Mouse (Mus musculus) liver, postnatal 0 days (tissue): ENCODE results near the gene Fam57b. TPM values are rescaled to one million over a fixed set of nuclear protein-coding genes. Genes with fewer than 3 reads are reported as not detected.

Experiments used
- ATAC-seq: fragments of 200-750 bp; cut with Nextera tagmentation; 2 replicates; pipeline ENCODE4 v1.8.0; 2017; ENCODE audit warnings: mild to moderate bottlenecking, moderate library complexity
- DNase-seq: peaks from one replicate; pipeline ENCODE4 v3.0.0-alpha.2; 2016
- H3K27ac ChIP-seq: fragments of 300-500 bp; sonication (generic); 2 replicates; pipeline ENCODE4 v1.5.1; 2014; ENCODE audit warnings: antibody characterized with exemption, moderate library complexity, mild to moderate bottlenecking, low read depth
- H3K27me3 ChIP-seq: fragments of 300-500 bp; sonication (generic); 2 replicates; pipeline ENCODE4 v1.6.1; 2014; ENCODE audit warnings: low read length, control low read depth, mixed read lengths; ENCODE audit not compliant: insufficient read depth
- H3K36me3 ChIP-seq: fragments of 300-500 bp; sonication (generic); replicated peaks from 2 replicates; pipeline ENCODE4 v1.6.1; 2014; ENCODE audit warnings: mild to moderate bottlenecking, control low read depth, low read length, moderate library complexity, mixed read lengths; ENCODE audit not compliant: insufficient read depth
- H3K4me1 ChIP-seq: fragments of 300-500 bp; sonication (generic); 2 replicates; pipeline ENCODE4 v1.6.1; 2014; ENCODE audit warnings: antibody characterized with exemption, mild to moderate bottlenecking, control low read depth; ENCODE audit not compliant: insufficient read depth
- H3K4me2 ChIP-seq: fragments of 300-500 bp; sonication (generic); 2 replicates; pipeline ENCODE4 v1.6.1; 2014; ENCODE audit warnings: low read depth, mild to moderate bottlenecking, low read length, moderate library complexity, mixed read lengths
- H3K4me3 ChIP-seq: fragments of 300-500 bp; sonication (generic); 2 replicates; pipeline ENCODE4 v1.5.1; 2014; ENCODE audit warnings: low read depth, low read length
- H3K9ac ChIP-seq: fragments of 300-500 bp; sonication (generic); replicated peaks from 2 replicates; pipeline ENCODE4 v1.6.1; 2014; ENCODE audit warnings: mild to moderate bottlenecking, moderate library complexity
- H3K9me3 ChIP-seq: fragments of 300-500 bp; sonication (generic); 2 replicates; pipeline ENCODE4 v1.6.1; 2016; ENCODE audit warnings: mild to moderate bottlenecking, control low read depth, low read length, mixed read lengths
- CTCF ChIP-seq: sonication (generic); IDR thresholded peaks from 2 replicates; pipeline ENCODE4 v1.5.1; 2016; ENCODE audit warnings: antibody characterized with exemption, low read depth
- EP300 ChIP-seq: IDR thresholded peaks from 2 replicates; pipeline ENCODE4 v1.6.1; 2016; ENCODE audit warnings: antibody characterized with exemption, low read depth, mild to moderate bottlenecking
- WGBS: fragments of 180-500 bp; shearing (Covaris S2); extraction: QIAGEN DNeasy Blood & Tissue Kit; methylation state at CpG from one replicate; pipeline ENCODE4 v1.1.7; 2014; ENCODE audit not compliant: insufficient replicate concordance; 5-methylcytosine and 5-hydroxymethylcytosine counted together
- polyA plus RNA-seq: library from polyadenylated mRNA; unstranded; fragments of >200 nt; fragmentation: Nextera tagmentation; extraction: Ambion mirVana; gene quantifications from 2 replicates; pipeline ENCODE4 v1.2.1, GENCODE M21; 2015

Fam57b gene
- polyA plus RNA-seq, 1 experiment from 2014 or later = 0.09 TPM

- Histone ChIP-seq H3K9me3 (no peaks in the 10 kb centered on the region), H3K27me3 (peaks cover 16% of the 10 kb centered on the region), H3K4me1 (no peaks in the 10 kb centered on the region), H3K4me3 (no peak overlapping the region), H3K27ac (no peak overlapping the region), H3K9ac (no peak overlapping the region), H3K36me3 (no peaks in the 10 kb centered on the region), H3K4me2 (no peak overlapping the region)
- DNase-seq (no peak), ATAC-seq (no peak)
- WGBS = 32% methylated on average over 1 of the region's 1 CpGs
- TF ChIP-seq CTCF (peak; percentile 36), EP300 (no peak)
Observed at GRCm38 (mm10) chr7:126818818-126819217, 21.4 kb downstream of the Fam57b start.

- H3K4me2 ChIP-seq = no peak overlapping the region
- no peaks in the 10 kb centered on the region for H3K36me3 ChIP-seq
- no peak overlapping the region for H3K9ac ChIP-seq
- peaks cover 33% of the 10 kb centered on the region for H3K27me3 ChIP-seq
- WGBS = 17% methylated on average over 7 of the region's 7 CpGs
- H3K27ac ChIP-seq = no peak overlapping the region
- TF ChIP-seq CTCF = peak; percentile 96
- no peak for TF ChIP-seq EP300
- H3K4me3 ChIP-seq = no peak overlapping the region
- no peaks in the 10 kb centered on the region for H3K9me3 ChIP-seq
- ATAC-seq (peak; percentile 63), DNase-seq (peak; percentile 85)
- no peaks in the 10 kb centered on the region for H3K4me1 ChIP-seq
Observed at GRCm38 (mm10) chr7:126821835-126822511, 24.5 kb downstream of the Fam57b start.

GRCm38 (mm10) chr7:126822741-126823140, 25.3 kb downstream of the Fam57b start:
- no peaks in the 10 kb centered on the region for H3K9me3 ChIP-seq
- peaks cover 33% of the 10 kb centered on the region for H3K27me3 ChIP-seq
- no peaks in the 10 kb centered on the region for H3K4me1 ChIP-seq
- H3K36me3 ChIP-seq = no peaks in the 10 kb centered on the region
- H3K4me2 ChIP-seq = no peak overlapping the region
- ATAC-seq (0 out of 2 replicates have a peak, but pooled peaks have one; percentile 2), DNase-seq (no peak)
- TF ChIP-seq EP300 = no peak
- H3K27ac ChIP-seq = no peak overlapping the region
- H3K9ac ChIP-seq = no peak overlapping the region
- WGBS = 45% methylated on average over 9 of the region's 9 CpGs
- H3K4me3 ChIP-seq = no peak overlapping the region

GRCm38 (mm10) chr7:126823202-126823711, 25.8 kb downstream of the Fam57b start:
- TF ChIP-seq CTCF (no peak), EP300 (no peak)
- 6% methylated on average over 17 of the region's 19 CpGs for WGBS
- H3K9me3 ChIP-seq = no peaks in the 10 kb centered on the region
- ATAC-seq = no peak
- H3K4me3 ChIP-seq = no peak overlapping the region
- no peaks in the 10 kb centered on the region for H3K4me1 ChIP-seq
- no peak for DNase-seq
- H3K27me3 ChIP-seq = peaks cover 33% of the 10 kb centered on the region
- H3K27ac ChIP-seq = no peak overlapping the region
- H3K9ac ChIP-seq = no peak overlapping the region
- no peak overlapping the region for H3K4me2 ChIP-seq
- H3K36me3 ChIP-seq = no peaks in the 10 kb centered on the region

- H3K4me1 ChIP-seq = no peaks in the 10 kb centered on the region
- DNase-seq (no peak), ATAC-seq (no peak)
- TF ChIP-seq CTCF (no peak), EP300 (no peak)
- no peak overlapping the region for H3K9ac ChIP-seq
- no peak overlapping the region for H3K27ac ChIP-seq
- no peaks in the 10 kb centered on the region for H3K9me3 ChIP-seq
- H3K27me3 ChIP-seq = peaks cover 37% of the 10 kb centered on the region
- 19% methylated on average over 10 of the region's 10 CpGs for WGBS
- H3K36me3 ChIP-seq = no peaks in the 10 kb centered on the region
- no peak overlapping the region for H3K4me3 ChIP-seq
- no peak overlapping the region for H3K4me2 ChIP-seq
Observed at GRCm38 (mm10) chr7:126823940-126824339, 26.5 kb downstream of the Fam57b start.

GRCm38 (mm10) chr7:126825403-126825802, 27.9 kb downstream of the Fam57b start:
- no peaks in the 10 kb centered on the region for H3K9me3 ChIP-seq
- peak; percentile 53 for DNase-seq
- H3K36me3 ChIP-seq = no peaks in the 10 kb centered on the region
- peaks cover 37% of the 10 kb centered on the region for H3K27me3 ChIP-seq
- TF ChIP-seq EP300 (no peak), CTCF (no peak)
- no peak overlapping the region for H3K27ac ChIP-seq
- 20% methylated on average over 8 of the region's 8 CpGs for WGBS
- H3K4me1 ChIP-seq = no peaks in the 10 kb centered on the region
- ATAC-seq = no peak
- no peak overlapping the region for H3K9ac ChIP-seq
- H3K4me3 ChIP-seq = no peak overlapping the region
- H3K4me2 ChIP-seq = no peak overlapping the region
